Mouse (Mus musculus) erythroblast, embryonic 14.5 days (primary cell): Measurements from ENCODE around the gene Tdrd7.

Experiments
- GATA1 ChIP-seq: IDR thresholded peaks from 2 replicates; pipeline ENCODE4 v1.6.1; 2012; ENCODE audit warnings: low read length, inconsistent platforms, mixed read lengths
- TAL1 ChIP-seq: IDR thresholded peaks from 3 replicates; pipeline ENCODE4 v1.6.1; 2012; ENCODE audit warnings: low read length, inconsistent platforms, mixed read lengths

GRCm38 (mm10) chr4:46064961-46065360 is 99.8 kb downstream of the Tdrd7 start:
- TF ChIP-seq TAL1 (no peak), GATA1 (no peak)
